Mouse (Mus musculus) G1E-ER4 (cell line): ENCODE results near the gene Gabarapl2. TPM values are rescaled to one million over a fixed set of nuclear protein-coding genes. Genes with fewer than 3 reads are reported as not detected.

ENCODE experiments used
- GATA1 ChIP-seq: IDR thresholded peaks from one replicate; pipeline ENCODE4 v1.8.0; 2012; ENCODE audit warnings: low read length, inconsistent platforms
- polyA plus RNA-seq: library from polyadenylated mRNA; stranded (reverse); fragments of >175 nt; gene quantifications from 2 replicates; pipeline ENCODE4 v1.2.3, GENCODE M21; 2012

Gene Gabarapl2
- polyA plus RNA-seq = 0.85 and 2.8 TPM in 2 replicates

DNA sequence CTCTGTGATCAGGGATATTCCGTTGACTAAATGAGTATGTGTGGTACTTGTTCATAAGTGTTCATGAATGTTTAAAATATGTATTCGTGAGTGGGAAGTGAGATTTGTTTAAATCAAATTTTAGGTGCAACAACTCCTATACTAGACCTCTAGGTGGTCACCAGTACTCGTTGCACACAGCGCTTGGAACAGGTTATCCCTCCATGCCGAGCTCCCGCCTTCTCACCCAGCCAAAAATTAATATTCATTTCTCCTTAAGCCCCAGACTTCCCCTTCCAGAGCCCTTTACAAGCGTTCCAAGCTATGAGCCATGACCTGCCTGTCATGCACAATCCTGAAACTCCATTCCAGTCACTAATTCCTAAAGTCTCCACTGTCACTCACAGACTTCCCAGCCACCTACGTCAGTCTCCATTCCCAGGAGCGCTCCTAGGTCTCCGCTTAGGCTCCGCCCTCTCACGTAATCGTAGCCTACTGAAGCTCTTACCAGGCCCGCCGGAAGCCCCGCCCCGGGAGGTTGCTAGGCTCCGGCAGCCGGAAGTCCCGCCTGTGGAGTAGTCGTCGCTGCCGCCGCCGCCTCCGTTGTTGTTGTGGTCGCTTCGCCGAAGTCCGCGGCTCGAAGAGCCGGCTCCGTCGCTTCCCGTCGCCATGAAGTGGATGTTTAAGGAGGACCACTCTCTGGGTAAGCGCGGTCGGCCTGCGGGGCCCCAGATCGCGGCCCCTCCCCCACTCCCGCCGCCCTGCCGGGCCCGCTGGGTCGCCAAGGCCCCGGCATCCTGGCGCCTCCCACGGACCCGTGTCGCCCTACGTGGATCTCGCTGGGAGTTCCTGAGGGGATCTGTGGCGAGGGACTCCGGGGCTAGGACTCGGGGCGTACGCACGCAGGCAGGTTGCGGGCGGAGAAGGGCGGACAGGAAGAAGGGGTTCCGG, at the start of gene Gabarapl2:
Gene Gabarapl2, plus strand, starts transcription at position 533 of the 930 bp plus-strand sequence.
- no peak for TF ChIP-seq GATA1

DNA sequence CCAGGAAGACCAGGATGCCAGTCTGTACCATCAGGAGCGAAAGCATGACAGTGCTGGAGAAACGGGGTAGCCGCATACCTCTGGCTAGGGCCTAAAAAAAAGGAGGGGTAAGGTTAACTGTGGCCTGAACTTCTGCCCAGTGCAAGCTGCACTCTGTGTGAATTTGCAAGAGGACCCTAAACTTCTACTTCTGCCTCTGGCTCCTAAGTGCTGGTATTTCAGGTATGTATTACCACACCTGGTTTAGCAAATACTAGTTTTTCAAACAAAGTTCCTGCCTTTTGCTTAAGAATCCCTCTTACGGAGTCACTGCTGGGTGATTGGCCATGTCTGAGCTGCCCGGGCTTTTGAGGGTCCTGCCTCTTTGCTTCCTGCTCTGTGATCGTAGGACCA, 49.6 kb upstream of the Gabarapl2 start:
- no peak for TF ChIP-seq GATA1

DNA sequence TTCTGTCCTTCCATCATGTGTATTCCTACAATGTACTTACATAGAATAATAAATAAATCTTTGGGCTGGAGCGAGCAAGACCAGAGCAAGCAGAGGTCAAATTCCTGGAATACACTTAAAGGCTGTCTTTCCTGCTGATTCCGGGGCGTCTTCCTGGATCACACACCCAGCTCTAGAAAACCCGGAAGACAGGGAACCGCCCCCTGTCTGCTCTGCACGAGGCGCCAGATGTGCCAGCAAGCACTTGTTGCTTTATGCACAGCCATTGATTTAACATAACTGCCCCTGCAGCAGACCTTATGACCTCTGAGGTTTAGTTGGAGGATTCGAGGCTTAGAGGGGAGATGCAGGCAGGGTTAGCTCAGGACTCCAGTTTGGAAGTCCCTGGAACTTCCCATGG, 48.5 kb upstream of the Gabarapl2 start:
- no peak for TF ChIP-seq GATA1

- TF ChIP-seq GATA1 = no peak
Measured at GRCm38 (mm10) chr8:111892615-111893014, 47.9 kb upstream of the Gabarapl2 start.

- TF ChIP-seq GATA1 = no peak
Measured at GRCm38 (mm10) chr8:111894955-111895354, 45.5 kb upstream of the Gabarapl2 start.

DNA sequence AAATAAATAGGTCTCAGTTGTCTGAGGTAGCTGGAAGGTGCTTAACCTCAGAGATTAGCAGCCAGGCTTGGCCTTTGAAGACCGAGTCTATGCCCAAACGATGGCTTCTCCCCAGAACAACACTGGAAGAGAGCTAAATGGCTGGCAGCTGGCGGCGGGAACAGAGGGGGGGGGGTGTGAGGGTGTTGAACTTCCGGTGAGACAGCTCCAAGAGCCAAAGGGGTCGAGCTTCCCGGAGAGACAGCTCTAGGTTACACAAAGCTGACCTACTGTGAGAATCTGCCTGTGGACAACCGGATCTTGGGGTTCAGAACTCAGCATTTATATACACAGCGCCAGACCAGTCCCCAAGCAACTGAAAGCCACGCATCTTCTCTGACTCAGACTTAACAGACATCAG, 41.9 kb upstream of the Gabarapl2 start:
- TF ChIP-seq GATA1 = no peak

GRCm38 (mm10) chr8:111902080-111902479, 38.4 kb upstream of the Gabarapl2 start:
- no peak for TF ChIP-seq GATA1

GRCm38 (mm10) chr8:111905500-111906121, 34.9 kb upstream of the Gabarapl2 start:
- no peak for TF ChIP-seq GATA1

DNA sequence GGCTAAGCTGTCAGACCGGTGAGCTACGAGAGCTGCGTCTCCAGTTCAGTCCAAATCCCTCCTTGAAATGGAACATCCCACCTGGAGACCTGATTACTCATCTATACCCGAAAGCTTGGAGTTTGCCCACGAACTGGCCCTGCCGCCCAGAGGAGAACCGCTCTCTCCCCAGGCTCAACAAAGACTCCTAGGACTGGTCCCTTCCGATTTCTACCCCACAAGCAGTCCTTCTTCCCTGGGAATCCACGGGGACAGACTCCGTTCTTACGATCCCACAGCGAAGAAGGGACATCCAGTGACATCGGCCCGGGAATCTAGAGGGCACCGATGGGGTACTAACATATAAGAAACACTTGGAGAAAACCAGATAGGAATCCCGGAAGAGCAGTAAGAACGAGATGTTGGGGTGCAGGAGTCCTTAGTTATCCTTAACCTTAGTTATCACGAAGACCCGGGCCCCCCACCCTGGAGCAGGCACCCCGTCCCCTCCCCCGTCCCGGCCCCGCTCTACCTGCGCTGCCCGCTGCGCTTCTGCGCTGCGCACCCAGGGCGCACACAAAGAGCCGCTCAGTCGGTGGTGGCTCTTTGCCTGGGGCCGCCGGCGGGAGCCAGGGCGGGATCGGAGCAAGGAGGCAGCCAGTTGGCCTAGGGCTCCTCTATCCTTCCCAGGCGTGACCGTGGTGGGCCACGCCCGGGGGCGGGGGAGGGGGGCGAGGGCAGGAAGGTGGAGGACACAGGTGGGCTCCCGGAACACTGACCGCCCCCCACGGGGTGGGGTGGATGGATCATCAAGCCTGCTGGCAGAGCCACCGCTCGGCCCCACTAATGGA, 30.7 kb upstream of the Gabarapl2 start, which contains the start of gene Chst5:
Gene Chst5, minus strand, starts transcription at position 827 of the 830 bp plus-strand sequence.
- TF ChIP-seq GATA1 = no peak

- TF ChIP-seq GATA1 = no peak
Measured at GRCm38 (mm10) chr8:111911572-111911971, 28.9 kb upstream of the Gabarapl2 start.

DNA sequence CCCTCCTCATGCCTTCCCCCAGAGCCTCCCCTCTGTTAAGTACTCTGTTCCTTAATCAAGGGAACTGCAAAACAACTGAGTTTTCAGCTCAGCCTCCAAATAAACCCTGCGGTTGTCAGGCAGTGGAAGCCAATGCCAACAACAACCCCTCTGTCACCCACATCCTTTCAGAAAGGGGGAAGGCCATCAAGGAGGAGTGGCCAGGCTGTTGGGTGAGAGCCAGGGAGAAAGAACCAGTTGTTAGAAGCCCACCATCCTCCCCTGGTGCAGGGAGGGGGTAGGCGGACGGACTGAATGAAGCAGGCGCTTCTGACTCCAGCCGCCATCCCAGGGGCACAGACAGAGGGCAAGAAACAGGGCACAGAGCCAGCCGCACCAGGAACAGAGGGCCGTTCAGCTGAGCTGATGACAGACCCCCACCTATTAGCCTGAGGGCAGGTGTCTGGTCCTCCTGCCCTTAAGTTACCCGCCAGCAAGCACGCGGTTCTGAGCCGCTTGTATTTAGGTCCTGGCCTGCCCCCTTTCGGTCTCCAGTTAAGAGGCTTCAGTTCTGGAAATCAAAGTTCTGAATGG, 27.6 kb upstream of the Gabarapl2 start:
- TF ChIP-seq GATA1 = no peak

GRCm38 (mm10) chr8:111919663-111920062, 20.8 kb upstream of the Gabarapl2 start:
- no peak for TF ChIP-seq GATA1

DNA sequence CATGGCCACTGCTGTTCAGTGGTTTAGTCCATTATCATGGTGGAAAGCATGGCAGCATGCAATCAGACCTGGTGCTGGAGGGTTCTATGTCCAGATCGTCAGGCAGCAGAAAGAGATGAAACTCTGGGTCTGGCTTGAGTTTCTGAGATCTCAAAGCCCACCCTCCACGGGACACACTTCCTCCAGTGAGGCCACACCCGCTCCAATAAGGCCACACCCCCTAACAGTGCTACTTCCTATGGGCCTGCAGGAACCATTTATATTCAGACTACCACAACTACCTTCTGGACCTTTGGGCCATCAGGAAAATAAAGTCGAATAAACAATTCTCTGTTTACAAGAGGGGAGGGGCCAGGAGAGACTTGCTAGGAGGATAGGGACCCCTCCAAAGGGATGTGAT, 19.5 kb upstream of the Gabarapl2 start:
- TF ChIP-seq GATA1 = no peak

DNA sequence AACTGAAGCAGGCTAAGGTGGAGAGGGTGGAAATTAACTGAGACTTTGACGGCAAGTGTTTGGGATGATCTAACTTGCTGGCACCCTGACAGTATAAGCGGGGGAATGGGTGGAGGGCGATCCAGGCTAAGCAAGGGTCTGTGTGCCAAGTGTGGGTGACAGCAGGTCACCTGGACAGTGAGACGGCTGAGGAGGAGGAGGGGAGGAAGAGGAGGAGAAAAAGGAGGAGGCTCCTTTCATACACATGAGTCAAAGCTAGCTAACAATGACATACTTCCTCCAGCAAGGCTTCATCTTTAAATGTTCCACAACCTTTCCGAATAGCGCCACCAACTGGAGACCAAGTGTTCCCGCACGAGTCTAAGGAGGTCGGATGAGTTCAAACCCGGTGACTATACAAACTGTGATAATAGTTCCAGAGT, 17.1 kb upstream of the Gabarapl2 start:
- no peak for TF ChIP-seq GATA1

DNA sequence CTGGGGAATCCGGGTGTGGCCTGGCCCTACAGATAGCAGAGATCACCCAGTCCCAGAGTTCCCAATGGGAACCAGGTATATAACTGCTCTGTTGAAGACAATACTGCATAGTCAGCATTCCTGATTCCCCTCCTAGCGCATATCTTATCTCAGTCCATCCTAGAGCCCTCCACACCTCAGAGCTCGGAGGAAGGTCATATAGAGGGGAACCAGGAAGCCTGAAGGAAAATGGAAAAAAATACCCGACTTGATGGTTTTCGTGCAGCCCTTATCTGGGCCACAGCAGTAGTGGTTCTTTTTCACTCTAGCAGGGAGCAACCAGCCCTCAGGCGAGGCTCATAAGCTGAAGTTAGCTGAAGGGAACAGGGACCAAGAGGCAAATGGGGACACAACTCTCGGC, 15.5 kb upstream of the Gabarapl2 start:
- no peak for TF ChIP-seq GATA1
